ENCODE assay signal across 8 mouse cellular contexts in genomic region chr1:80854289-80854701, GRCm38 (mm10).
A peak's percentile ranks its signal among the peaks of the same experiment; 100 is the strongest.
DNase-seq lines count a peak whose midpoint lies in the region; ATAC-seq and TF ChIP-seq lines count a peak whose summit lies in the region.

No protein-coding gene starts in this region.

- no peak overlapping the region for H3K27ac ChIP-seq in heart, postnatal 0 days (ENCODE audit: low read depth)
- no peak overlapping the region for H3K27ac ChIP-seq in heart, embryonic 10.5 days

- WGBS in heart, postnatal 0 days, result 8% methylated on average over 7 of the region's 7 CpGs
- WGBS in heart, embryonic 10.5 days, result 64% methylated on average over 7 of the region's 7 CpGs

- peak; percentile 34 for DNase-seq in heart, postnatal 0 days (ENCODE audit: low spot score)
- DNase-seq in heart, embryonic 10.5 days (ENCODE audit: low spot score), result no peak
- peak; percentile 10 for DNase-seq in cerebellum, adult 9-10 months
- peak; percentile 11 to 17 for DNase-seq in heart, postnatal 10 days
- peak; percentile 57 to 65 for DNase-seq in left cerebral cortex, postnatal 36 days (ENCODE audit: low spot score in 2 of 2)
- peak; percentile 46 for DNase-seq in right cerebral cortex, postnatal 14 days
- no peak for DNase-seq in urinary bladder, postnatal 25 days (ENCODE audit: low spot score)
- DNase-seq in B cell, adult 2 months, result no peak

- peak overlapping the region; percentile 48 for H3K4me2 ChIP-seq in heart, postnatal 0 days (ENCODE audit: low read depth, low read length)

- intact Hi-C loops in heart, postnatal 10 days (cut with DNase I), result no loop called here
- intact Hi-C loops in left cerebral cortex, postnatal 36 days (cut with DNase I), result loop anchor here (5.0 to 10.0 kb wide), 2 partner anchors 223 to 321 kb away; partner anchors contain the start of gene Nyap2

- no peak for TF ChIP-seq CTCF in heart, postnatal 0 days (IDR thresholded peaks at IDR 0.05; ENCODE audit: low read depth)

- 0 out of 2 replicates have a peak, but pooled peaks cover 10% of the 10 kb centered on the region for H3K4me1 ChIP-seq in heart, postnatal 0 days (ENCODE audit: control insufficient read depth, insufficient read depth)
- H3K4me1 ChIP-seq in heart, embryonic 10.5 days, result no peaks in the 10 kb centered on the region

- H3K9ac ChIP-seq in heart, postnatal 0 days (replicated peaks; ENCODE audit: low read depth, low read length), result no peak overlapping the region

- H3K36me3 ChIP-seq in heart, postnatal 0 days (replicated peaks; ENCODE audit: control insufficient read depth, insufficient read depth, low read length), result no peaks in the 10 kb centered on the region
- H3K36me3 ChIP-seq in heart, embryonic 10.5 days, result no peaks in the 10 kb centered on the region

- peak overlapping the region; percentile 23; the same call in 1 of the 2 replicates for H3K4me3 ChIP-seq in heart, postnatal 0 days (ENCODE audit: low read depth, low read length)
- H3K4me3 ChIP-seq in heart, embryonic 10.5 days, result no peak overlapping the region

- H3K27me3 ChIP-seq in heart, postnatal 0 days (ENCODE audit: control insufficient read depth, insufficient read depth, low read length), result no peaks in the 10 kb centered on the region
- no peaks in the 10 kb centered on the region for H3K27me3 ChIP-seq in heart, embryonic 10.5 days (ENCODE audit: insufficient read depth, poor library complexity, severe bottlenecking)

- TF ChIP-seq EP300 in heart, postnatal 0 days (IDR thresholded peaks at IDR 0.05; ENCODE audit: low read depth), result no peak

- peak; percentile 60 for ATAC-seq in heart, postnatal 0 days (ENCODE audit: insufficient read depth, low read depth)

- H3K9me3 ChIP-seq in heart, postnatal 0 days (replicated peaks; ENCODE audit: control insufficient read depth, low read length), result no peaks in the 10 kb centered on the region
- no peaks in the 10 kb centered on the region for H3K9me3 ChIP-seq in heart, embryonic 10.5 days

Comparison
In these comparisons a context has a peak if more than half of its experiments do, and no peak if none do; other contexts are left out.
1. DNase-seq: peak in heart, postnatal 0 days (single experiment), cerebellum, adult 9-10 months (single experiment), heart, postnatal 10 days (2 of 2), left cerebral cortex, postnatal 36 days (2 of 2) and right cerebral cortex, postnatal 14 days (single experiment); none in heart, embryonic 10.5 days (single experiment), urinary bladder, postnatal 25 days (single experiment) and B cell, adult 2 months (0 of 2).